7 mouse cellular contexts compared by ENCODE assay signal in genomic region chr19:27416569-27416968, GRCm38 (mm10). TPM values are rescaled to one million over a fixed set of nuclear protein-coding genes. Genes with fewer than 3 reads are reported as not detected.
DNase-seq lines count a peak whose midpoint lies in the region; ATAC-seq and TF ChIP-seq lines count a peak whose summit lies in the region.

No protein-coding gene starts in this region.

- H3K27ac ChIP-seq in bone marrow macrophage, adult 2 months (ENCODE audit: insufficient read depth, low read depth, low read length): no peak overlapping the region
- H3K27ac ChIP-seq in forebrain, embryonic 16.5 days (ENCODE audit: low read length): no peak overlapping the region
- H3K27ac ChIP-seq in kidney, postnatal 0 days: no peak overlapping the region
- H3K27ac ChIP-seq in small intestine, adult 2 months (ENCODE audit: insufficient read depth, low read depth, low read length): no peak overlapping the region

- H3K4me1 ChIP-seq in bone marrow macrophage, adult 2 months (ENCODE audit: control insufficient read depth, insufficient read depth, low read length): no peaks in the 10 kb centered on the region
- no peaks in the 10 kb centered on the region for H3K4me1 ChIP-seq in forebrain, embryonic 16.5 days (replicated peaks; ENCODE audit: control insufficient read depth, insufficient read depth, low read length)
- no peaks in the 10 kb centered on the region for H3K4me1 ChIP-seq in kidney, postnatal 0 days (replicated peaks; ENCODE audit: insufficient read depth, low read length)
- no peaks in the 10 kb centered on the region for H3K4me1 ChIP-seq in small intestine, adult 2 months (ENCODE audit: control insufficient read depth, insufficient read depth, insufficient read length, low read length)

- TF ChIP-seq POLR2A in bone marrow macrophage, adult 2 months (IDR thresholded peaks at IDR 0.05; ENCODE audit: borderline replicate concordance, low read depth, low read length): no peak
- no peak for TF ChIP-seq POLR2A in small intestine, adult 2 months (IDR thresholded peaks at IDR 0.05; ENCODE audit: low read depth, low read length)

- whole genome bisulfite sequencing in forebrain, embryonic 16.5 days: 57% methylated on average over 11 of the region's 11 CpGs
- 65% methylated on average over 11 of the region's 11 CpGs for WGBS in kidney, postnatal 0 days
- WGBS in small intestine, adult 2 months: 53% methylated on average over 11 of the region's 11 CpGs

- peak; percentile 19; the same call in 1 of the 2 replicates for TF ChIP-seq CTCF in bone marrow macrophage, adult 2 months (IDR thresholded peaks at IDR 0.05; ENCODE audit: low read depth, low read length)
- TF ChIP-seq CTCF in kidney, postnatal 0 days (IDR thresholded peaks at IDR 0.05; ENCODE audit: low read depth): peak; percentile 75
- peak; percentile 60 for TF ChIP-seq CTCF in small intestine, adult 2 months (IDR thresholded peaks at IDR 0.05; ENCODE audit: extremely low read depth, insufficient read length, insufficient replicate concordance, low read depth, low read length)

- no peaks in the 10 kb centered on the region for H3K27me3 ChIP-seq in forebrain, embryonic 16.5 days (replicated peaks; ENCODE audit: control insufficient read depth, insufficient read depth, low read length)
- H3K27me3 ChIP-seq in kidney, postnatal 0 days (ENCODE audit: insufficient read depth, low read length): no peaks in the 10 kb centered on the region
- H3K27me3 ChIP-seq in small intestine, adult 2 months (ENCODE audit: control insufficient read depth, insufficient read depth, low read length): no peaks in the 10 kb centered on the region

- peaks cover 36% of the 10 kb centered on the region for H3K36me3 ChIP-seq in forebrain, embryonic 16.5 days (ENCODE audit: control insufficient read depth, insufficient read depth)
- H3K36me3 ChIP-seq in kidney, postnatal 0 days (ENCODE audit: insufficient read depth, low read length): peaks cover 54% of the 10 kb centered on the region; the same call in 1 of the 2 replicates
- H3K36me3 ChIP-seq in small intestine, adult 2 months (ENCODE audit: control insufficient read depth, insufficient read depth, low read length): peaks cover 57% of the 10 kb centered on the region

- H3K9ac ChIP-seq in forebrain, embryonic 16.5 days (replicated peaks; ENCODE audit: low read depth, low read length): no peak overlapping the region
- H3K9ac ChIP-seq in kidney, postnatal 0 days (ENCODE audit: low read depth, low read length): no peak overlapping the region

- ATAC-seq in forebrain, embryonic 16.5 days: 0 out of 2 replicates have a peak, but pooled peaks have one; percentile 40
- 0 out of 2 replicates have a peak, but pooled peaks have one; percentile 61 for ATAC-seq in kidney, postnatal 0 days (replicated peaks; ENCODE audit: low FRiP score, low read depth)
- ATAC-seq in megakaryocyte progenitor cell, adult 5-6 weeks (replicated peaks; ENCODE audit: poor library complexity): peak; percentile 94

- DNase-seq in 3134 (ENCODE audit: extremely low read depth, insufficient read length, low spot score): peak; percentile 22
- peak; percentile 60 for DNase-seq in 3T3-L1 (ENCODE audit: low read depth, low spot score)
- no peak for DNase-seq in kidney, postnatal 0 days (ENCODE audit: low spot score)

- no peak overlapping the region for H3K4me3 ChIP-seq in bone marrow macrophage, adult 2 months (ENCODE audit: insufficient read depth, low read length)
- H3K4me3 ChIP-seq in forebrain, embryonic 16.5 days (replicated peaks; ENCODE audit: low read length): no peak overlapping the region
- no peak overlapping the region for H3K4me3 ChIP-seq in kidney, postnatal 0 days (replicated peaks; ENCODE audit: low read depth, low read length)
- no peak overlapping the region for H3K4me3 ChIP-seq in small intestine, adult 2 months (ENCODE audit: low read depth, low read length)

- no peak overlapping the region for H3K4me2 ChIP-seq in forebrain, embryonic 16.5 days (ENCODE audit: low read length)
- H3K4me2 ChIP-seq in kidney, postnatal 0 days (ENCODE audit: low read length): no peak overlapping the region

- no peaks in the 10 kb centered on the region for H3K9me3 ChIP-seq in forebrain, embryonic 16.5 days (ENCODE audit: control insufficient read depth, low read length)
- H3K9me3 ChIP-seq in kidney, postnatal 0 days (replicated peaks; ENCODE audit: low read length): no peaks in the 10 kb centered on the region

RNA-seq across cellular contexts. Expression of gene Pum3, which starts 13.1 kb away (rescaled TPM):
- 39.6 and 50.2 TPM in 2 replicates for polyA plus RNA-seq in bone marrow macrophage, adult 2 months (2012; ENCODE audit: insufficient read depth, insufficient read length, missing spikeins)
- 64.9 and 83.6 TPM in 2 replicates for polyA plus RNA-seq in forebrain, embryonic 16.5 days (2015; fragmentation: Nextera tagmentation; extraction: Ambion mirVana)
- 100.0 and 105 TPM in 2 replicates for polyA plus RNA-seq in kidney, postnatal 0 days (2015; fragmentation: Nextera tagmentation; extraction: Ambion mirVana)
- 201 and 209 TPM in 2 replicates for total RNA-seq in megakaryocyte progenitor cell, adult 5-6 weeks (2015)
- total RNA-seq in megakaryocyte progenitor cell, adult 5-6 weeks (2017): 155 and 169 TPM in 2 replicates
- polyA plus RNA-seq in small intestine, adult 2 months (2012; rRNA removed): 2.9 and 8.0 TPM in 2 replicates

Comparison
In these comparisons a context has a peak if more than half of its experiments do, and no peak if none do; other contexts are left out.
1. CTCF ChIP-seq: peak in every context shown above with its lines; median percentile 75 in kidney, postnatal 0 days; 60 in small intestine, adult 2 months; 19 in bone marrow macrophage, adult 2 months.
2. ATAC-seq: peak in every context shown above with its lines; median percentile 94 in megakaryocyte progenitor cell, adult 5-6 weeks; 61 in kidney, postnatal 0 days; 40 in forebrain, embryonic 16.5 days.